Comparison of ENCODE assay signal across 8 mouse cellular contexts in genomic region chr9:108263690-108264190, GRCm38 (mm10). TPM values are rescaled to one million over a fixed set of nuclear protein-coding genes. Genes with fewer than 3 reads are reported as not detected.
DNase-seq lines count a peak whose midpoint lies in the region; ATAC-seq lines count a peak whose summit lies in the region.

TSS of gene Dag1 (minus strand) at chr9:108263958.

- peaks cover 43% of the 10 kb centered on the region for H3K4me1 ChIP-seq in megakaryocyte, embryonic 14.5 days

- H3K9me3 ChIP-seq in megakaryocyte, embryonic 14.5 days: no peaks in the 10 kb centered on the region

- no peaks in the 10 kb centered on the region for H3K36me3 ChIP-seq in megakaryocyte, embryonic 14.5 days (replicated peaks; ENCODE audit: low read length)

- peak; percentile 99 for DNase-seq in ZHBTc4 (ENCODE audit: low read depth, low spot score)
- peak; percentile 99 for DNase-seq in gastrocnemius, adult 8-10 months (ENCODE audit: low spot score in 2 of 2)
- DNase-seq in hindlimb bud, embryonic 11.5 days (ENCODE audit: extremely low spot score, low read depth, low spot score): peak; percentile 79
- DNase-seq in left cerebral cortex, adult 8-10 months (ENCODE audit: low spot score in 2 of 2): peak; percentile 95 to 99
- DNase-seq in right cerebral cortex, postnatal 10 days (ENCODE audit: low spot score in 2 of 2): peak; percentile 99
- peak; percentile 99 for DNase-seq in urinary bladder, postnatal 25 days (ENCODE audit: low spot score)

- H3K27me3 ChIP-seq in megakaryocyte, embryonic 14.5 days (replicated peaks): peaks cover 4% of the 10 kb centered on the region

- ATAC-seq in common myeloid progenitor, adult 5-6 weeks (replicated peaks; ENCODE audit: low read depth, poor library complexity, severe bottlenecking): peak; percentile 85

- H3K4me3 ChIP-seq in megakaryocyte, embryonic 14.5 days (replicated peaks): peak within 1 kb of the TSS; percentile 99

RNA-seq across cellular contexts. Expression of gene Dag1, which starts in this region (rescaled TPM):
- 7.7 and 10.9 TPM in 2 replicates for total RNA-seq in common myeloid progenitor, adult 5-6 weeks (2017)
- total RNA-seq in gastrocnemius, adult 8-10 months (2022): 100 to 1,000 TPM; 159 to 203 (median 172) TPM
- 10 to 100 TPM; 73.1 to 79.5 (median 76.8) TPM for total RNA-seq in left cerebral cortex, adult 8-10 months (2022)
- 10.0 and 15.2 TPM in 2 replicates for polyA plus RNA-seq in megakaryocyte, embryonic 14.5 days (2012; ENCODE audit: insufficient read depth, low replicate concordance)

Comparison
In these comparisons a context has a peak if more than half of its experiments do, and no peak if none do; other contexts are left out.
1. Peak in every context shown above with its lines: DNase-seq, ATAC-seq and H3K4me3 ChIP-seq.